Mouse (Mus musculus) testis, postnatal 10 days (tissue): ENCODE data around the gene Rgs14.

Source experiments
- DNase-seq: peaks from one replicate; pipeline ENCODE4 v3.0.0; 2021; ENCODE audit warnings: low spot score

The Rgs14 gene

DNA sequence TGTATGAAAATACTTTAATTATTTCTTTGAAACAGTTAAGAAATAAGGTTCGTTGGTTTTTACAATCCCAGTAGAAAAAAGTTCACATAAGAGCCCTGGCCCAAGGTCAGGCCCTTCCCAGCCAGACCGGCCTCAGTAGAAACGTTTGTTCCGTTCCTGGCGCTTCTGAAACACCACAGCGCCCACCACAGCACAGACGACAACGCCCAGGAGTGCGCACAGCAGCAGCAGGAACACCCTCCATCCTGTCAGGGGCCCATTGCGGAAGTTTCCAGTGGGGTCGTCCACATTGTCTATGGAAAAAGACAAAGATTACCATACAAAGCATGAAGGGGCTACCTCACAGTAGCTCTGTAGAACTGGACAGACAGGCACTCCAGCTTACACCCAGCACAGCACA is 22.8 kb upstream of the Rgs14 start:
- DNase-seq: no peak

- no peak for DNase-seq
Measured at GRCm38 (mm10) chr13:55361145-55361544, 8.4 kb upstream of the Rgs14 start.

GRCm38 (mm10) chr13:55361974-55362452 is 7.5 kb upstream of the Rgs14 start:
- DNase-seq: no peak

- DNase-seq: peak; percentile 91
Measured at GRCm38 (mm10) chr13:55362453-55363060, 7.0 kb upstream of the Rgs14 start, which contains the start of gene Lman2. TSS of gene Lman2 (minus strand) at chr13:55362783.

- no peak for DNase-seq
Measured at GRCm38 (mm10) chr13:55368401-55368800, 1.1 kb upstream of the Rgs14 start.

- DNase-seq: no peak
Measured at GRCm38 (mm10) chr13:55370234-55370633, 702 bp downstream of the Rgs14 start.

DNA sequence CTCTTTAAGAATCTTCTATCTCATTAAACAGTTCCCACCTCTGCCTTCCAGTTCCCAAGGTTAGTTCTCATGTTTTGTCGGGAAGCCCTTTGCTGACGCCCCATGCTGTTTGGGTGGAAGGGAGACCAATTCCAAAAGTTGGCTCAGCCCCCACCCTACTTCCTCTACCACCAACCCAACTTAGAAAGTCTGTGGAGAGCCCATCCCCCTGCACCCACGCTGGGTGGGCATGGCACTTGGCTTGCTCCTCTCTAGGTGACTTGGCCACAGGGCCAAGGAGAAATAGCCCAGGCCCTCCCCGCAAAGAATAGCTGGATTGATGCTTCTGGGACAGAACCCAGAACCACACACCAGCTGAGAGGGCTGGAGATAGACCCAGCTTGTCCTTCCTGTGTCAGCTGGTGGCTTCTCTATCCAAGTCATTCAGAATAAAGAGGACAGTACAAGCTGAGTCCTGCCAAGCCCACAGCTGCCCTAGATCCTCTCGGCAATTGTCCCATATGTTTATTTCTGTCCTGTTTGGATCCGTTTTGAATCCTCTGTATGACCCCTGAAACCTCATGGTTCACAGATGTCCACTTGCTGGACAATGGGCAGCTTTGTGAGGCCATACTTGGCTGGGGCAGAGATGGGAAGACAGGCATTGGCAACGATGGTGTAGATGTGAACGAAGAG is 1.6 kb downstream of the Rgs14 start:
- no peak for DNase-seq

DNA sequence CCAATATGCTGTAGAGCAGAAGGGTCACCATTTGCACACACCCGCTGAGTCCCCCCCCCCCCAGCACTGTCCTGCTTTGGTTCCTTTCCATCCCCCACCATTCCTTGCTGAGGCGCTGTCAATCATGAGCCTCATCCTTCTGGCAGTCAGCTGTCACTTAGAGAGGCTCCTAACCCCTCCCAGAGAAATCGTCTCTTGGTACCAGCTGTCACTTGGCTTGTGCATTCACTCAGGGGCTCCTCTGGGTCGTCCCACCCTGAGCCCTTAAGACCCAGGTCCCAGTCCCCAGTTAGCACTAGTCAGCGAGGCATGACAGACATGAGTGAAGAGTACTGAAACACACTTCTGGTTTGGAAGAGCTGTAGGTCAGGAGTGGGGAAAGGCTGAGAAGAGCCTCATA is 2.2 kb downstream of the Rgs14 start:
- DNase-seq: no peak

DNA sequence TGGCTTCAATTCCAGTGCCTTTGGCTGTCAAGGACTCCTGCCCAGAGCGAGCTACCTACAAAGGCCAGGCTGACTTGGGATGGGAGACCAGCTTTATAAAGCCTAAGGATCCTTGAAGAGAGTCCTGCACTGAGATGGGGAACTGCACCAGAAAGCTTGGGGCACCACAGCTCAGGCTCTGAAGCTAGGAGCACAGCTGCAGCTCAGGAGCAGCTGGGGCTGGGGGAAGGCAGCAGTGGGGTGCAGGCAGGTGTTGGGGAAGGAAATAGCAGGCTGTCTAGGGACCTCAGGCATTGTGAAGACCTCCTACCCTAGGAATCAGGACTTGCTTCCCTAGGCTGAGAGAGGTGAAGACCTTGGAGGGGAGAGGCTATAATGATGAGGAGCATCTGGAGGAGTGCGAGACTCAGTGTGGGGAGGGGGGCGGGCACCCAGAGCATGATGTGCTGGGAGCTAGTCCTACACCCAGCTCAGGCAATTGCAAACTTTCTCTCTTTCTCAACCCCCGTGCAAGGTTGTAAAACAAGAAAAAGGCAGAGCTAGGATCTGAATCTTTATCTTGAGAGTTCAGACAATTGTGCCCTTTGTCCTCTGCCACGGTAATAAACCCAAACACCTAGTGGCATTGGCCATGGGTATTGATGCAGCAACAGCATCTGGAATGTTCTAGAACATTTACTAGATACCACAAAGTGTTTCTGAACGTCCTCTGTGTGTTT is 4.8 kb downstream of the Rgs14 start:
- no peak for DNase-seq

DNA sequence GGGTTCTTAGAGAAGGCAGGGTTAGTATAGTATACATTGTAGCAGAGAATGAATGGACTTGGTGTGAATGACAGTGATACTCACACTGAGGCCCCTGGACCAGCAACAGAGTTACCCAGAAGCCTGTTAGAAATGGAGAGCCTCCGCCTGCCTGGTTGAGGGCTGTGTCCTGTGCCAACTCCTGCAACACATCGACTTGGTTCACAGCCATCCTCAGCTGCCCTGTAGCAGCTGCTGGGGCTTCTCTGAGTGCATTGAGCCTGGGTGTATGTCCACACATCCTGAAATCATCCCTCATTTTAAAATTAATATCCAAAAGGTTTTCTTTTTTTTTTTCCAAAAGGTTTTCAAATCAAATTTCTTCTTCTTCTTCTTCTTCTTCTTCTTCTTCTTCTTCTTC is 6.3 kb downstream of the Rgs14 start:
- DNase-seq: no peak

DNA sequence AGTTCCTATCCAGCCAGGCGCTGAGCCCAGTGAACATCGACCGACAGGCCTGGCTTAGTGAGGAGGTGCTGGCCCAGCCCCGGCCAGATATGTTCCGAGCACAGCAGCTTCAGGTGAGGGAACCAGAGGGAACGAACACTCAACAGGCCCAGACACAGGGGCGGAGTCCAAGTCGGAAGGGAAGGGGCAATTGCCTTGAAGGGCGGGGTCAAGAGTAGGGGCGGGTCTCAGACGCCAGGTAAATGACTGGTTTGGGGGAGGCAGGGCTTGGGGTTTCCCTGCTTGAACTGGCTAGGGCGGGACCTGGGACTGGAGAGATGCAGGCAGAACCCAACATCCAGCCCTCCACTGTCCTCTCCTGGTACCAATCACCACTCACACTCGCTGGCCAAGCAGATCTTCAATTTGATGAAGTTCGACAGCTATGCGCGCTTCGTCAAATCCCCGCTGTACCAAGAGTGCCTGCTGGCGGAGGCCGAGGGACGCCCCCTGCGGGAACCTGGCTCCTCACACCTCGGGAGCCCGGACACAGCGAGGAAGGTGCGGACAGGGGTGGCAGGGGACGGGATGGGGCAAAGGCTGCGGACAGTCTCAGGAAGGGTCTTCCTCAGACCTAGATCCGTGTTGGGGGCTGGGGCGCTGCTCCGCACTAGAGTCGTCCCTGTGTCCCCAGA is 9.5 kb downstream of the Rgs14 start:
- no peak for DNase-seq

DNA sequence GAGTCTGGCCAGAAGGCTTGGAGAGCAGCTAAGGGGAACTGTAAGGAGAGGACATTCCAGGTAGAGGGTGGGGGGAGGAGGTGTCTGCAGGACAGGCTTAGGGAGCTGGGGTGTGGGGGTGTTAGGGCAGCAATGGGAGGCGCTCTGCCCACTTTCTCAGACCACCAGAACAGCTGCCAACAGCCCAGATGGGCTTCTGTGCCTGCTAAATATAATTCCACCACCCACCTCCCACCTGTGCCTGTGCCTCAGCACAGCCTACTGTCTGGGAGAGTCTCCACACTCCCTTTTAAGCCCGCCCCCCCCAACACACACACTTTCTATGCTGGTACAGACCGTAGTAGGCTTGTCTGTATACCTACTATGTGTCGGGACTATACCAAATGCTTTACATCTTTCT is 12.3 kb downstream of the Rgs14 start:
- DNase-seq: no peak

DNA sequence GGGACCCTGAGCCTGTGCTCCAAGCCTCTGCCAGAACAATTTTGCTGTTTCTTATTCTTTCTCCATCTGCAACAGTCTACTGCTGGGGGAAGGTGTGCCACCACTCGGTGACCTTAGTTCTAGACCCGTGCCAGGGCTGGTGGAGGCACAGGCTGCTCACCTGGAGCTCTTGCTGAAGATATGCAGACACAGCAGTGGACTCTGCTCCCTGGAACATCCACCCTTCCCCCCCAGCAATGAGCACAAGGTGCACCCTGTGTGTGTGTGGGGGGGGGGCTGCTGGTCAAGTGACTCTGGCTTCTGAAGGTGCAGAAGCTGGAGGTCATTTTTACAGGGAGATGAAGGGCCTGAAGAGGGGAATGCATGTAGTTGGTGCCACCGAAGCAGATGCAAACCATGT is 21.1 kb downstream of the Rgs14 start:
- DNase-seq: no peak

DNA sequence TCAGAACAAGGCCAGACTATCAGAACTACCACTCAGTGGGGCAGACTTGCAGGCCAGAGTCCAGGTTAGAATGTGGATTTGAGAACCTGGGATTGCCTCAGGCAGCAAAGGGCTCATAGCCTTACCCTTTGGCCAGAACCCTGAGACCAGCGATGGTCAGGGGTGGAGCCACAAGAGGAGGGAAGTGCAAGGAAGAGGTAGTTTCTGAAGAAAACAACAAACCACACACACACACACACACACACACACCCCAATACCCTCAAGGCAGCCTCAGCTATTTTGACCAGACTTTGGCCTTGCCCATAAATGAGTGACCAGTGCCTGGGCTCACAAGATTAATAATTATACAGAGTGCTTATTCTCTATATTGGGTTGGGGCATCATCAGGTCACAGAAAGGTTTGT is 22.1 kb downstream of the Rgs14 start:
- no peak for DNase-seq

GRCm38 (mm10) chr13:55392933-55393332 is 23.4 kb downstream of the Rgs14 start:
- no peak for DNase-seq

DNA sequence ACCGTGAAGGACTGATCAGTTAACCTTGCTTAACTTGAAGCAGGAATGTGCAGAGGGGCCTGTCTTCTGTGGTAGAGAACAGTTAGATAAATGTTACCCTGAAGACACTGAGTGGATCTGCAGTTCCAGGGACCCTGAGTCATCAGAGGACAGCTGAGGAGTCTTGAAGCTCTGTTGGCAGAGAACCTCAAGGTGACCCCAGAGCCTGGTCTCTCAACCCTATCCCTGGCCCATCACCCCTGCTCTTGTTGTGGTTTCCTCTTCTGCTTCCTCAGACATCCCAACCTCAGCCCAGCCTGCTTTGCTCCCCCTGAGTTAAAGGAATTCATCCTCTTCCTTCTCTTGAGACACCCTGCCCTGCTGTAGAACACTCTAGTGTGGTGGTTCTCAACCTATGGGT is 28.6 kb downstream of the Rgs14 start, which contains the start of gene Slc34a1:
Gene Slc34a1 (plus strand): TSS at position 100 of the 400 bp plus-strand sequence.
- DNase-seq: no peak

- DNase-seq: no peak
Measured at GRCm38 (mm10) chr13:55399300-55400038, 29.9 kb downstream of the Rgs14 start.

- no peak for DNase-seq
Measured at GRCm38 (mm10) chr13:55400039-55400346, 30.5 kb downstream of the Rgs14 start.

DNA sequence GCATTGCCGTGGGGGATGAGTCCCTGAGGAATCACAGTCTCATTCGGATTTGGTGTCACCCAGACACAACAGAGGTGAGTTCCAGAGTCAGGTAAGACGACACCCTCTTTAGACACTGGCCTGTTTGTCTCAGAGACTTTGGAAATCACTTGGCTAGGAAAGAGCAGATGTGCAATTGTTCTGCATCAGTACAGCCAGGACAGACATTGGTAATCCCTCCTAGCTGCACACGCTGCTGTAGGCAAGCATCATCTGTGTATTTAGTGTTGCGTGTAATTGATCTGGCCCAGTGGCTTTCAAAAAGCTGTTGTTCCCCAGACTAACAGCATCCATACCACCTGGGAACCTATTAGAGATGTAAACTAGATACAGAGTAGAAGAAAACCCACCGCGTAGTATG is 33.7 kb downstream of the Rgs14 start:
- no peak for DNase-seq

- DNase-seq: no peak
Measured at GRCm38 (mm10) chr13:55403935-55404852, 34.7 kb downstream of the Rgs14 start.
